Mouse (Mus musculus) heart, adult 9 months (tissue): ENCODE measurements around the gene Vmn2r106.

ENCODE experiments used
- DNase-seq, 2 experiments: peaks; one replicate each; pipeline ENCODE4 v3.0.0; 2022; ENCODE audit warnings: low spot score in 2 of 2

Vmn2r106 gene

DNA sequence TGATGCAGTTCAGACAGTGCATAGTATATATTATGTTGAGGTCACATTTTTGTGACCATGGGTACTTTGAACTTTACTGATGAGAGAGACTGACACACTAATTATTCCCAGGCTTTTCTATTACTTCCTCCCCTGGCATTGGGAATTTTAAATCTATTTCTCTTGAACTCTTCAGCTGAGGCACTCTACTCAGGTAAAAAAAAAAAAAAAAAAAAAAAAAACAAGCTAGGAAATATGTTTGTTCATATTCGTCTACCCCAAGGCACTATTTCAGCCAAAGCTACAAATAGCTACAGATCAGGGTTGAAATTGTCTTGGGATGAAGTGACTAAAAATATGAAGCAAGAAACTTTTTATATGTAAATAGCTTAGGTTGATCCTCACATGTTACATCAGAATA lies at the start of gene Vmn2r106:
TSS of gene Vmn2r106 (minus strand) at position 101 of the 400 bp plus-strand sequence.
- DNase-seq = no peak

DNA sequence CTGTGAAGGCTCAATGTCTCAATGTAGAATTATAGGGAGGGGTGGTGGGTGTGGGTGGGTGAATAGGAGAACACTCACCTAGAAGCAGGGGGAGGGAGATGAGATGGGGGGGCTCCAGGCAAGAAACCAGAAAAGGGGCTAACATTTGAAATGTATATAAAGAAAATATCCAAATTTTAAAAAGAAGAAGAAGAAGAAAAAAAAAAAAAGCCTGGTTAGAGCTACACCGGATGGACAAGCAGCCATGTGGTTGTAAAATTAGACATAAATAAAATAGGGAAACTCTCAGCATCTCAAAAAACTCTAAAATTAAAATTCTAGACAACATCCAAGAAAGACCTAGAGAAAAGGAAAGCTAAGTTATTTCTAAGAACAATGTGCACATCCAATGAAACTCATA lies 20.4 kb upstream of the Vmn2r106 start:
- DNase-seq = no peak

DNA sequence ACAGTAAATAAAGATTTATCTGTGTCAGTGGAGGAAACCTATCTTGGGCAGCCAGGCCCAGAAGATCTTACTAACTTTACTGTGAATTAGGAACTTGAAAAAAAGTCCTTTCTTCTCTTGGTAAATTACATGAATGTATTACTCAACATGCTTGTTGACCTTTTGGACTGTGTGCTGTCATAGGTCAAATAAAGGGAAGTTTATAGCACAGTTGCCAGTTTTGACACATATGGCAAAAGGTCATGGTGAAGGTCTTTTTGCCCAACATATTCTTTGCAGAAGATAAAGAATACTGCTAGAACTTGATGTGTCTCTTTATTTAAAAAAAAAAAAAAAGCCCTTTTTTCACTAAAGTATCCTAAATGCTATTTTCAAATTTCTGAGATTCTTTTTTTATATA lies 1.6 kb upstream of the Vmn2r106 start:
- no peak for DNase-seq

DNA sequence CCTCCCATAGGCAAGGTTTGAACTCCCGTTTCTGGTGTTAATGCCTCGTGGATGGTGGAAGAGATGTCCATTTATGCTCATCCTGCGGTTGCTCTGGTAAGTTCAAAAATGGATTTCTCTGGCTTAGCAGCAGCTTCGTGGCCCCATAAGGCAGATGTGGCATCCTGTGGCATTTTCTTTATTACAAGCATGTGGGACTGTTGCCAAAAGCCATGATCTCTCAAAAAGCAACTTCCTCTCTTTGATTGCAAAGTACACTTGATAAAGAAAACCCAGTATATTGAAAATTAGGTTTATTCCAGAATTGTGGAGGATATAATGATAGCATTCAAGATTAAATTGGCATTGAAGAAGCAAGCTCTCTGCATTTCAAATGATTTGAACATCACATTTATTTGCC lies 29.8 kb downstream of the Vmn2r106 start:
- DNase-seq = no peak

GRCm38 (mm10) chr17:20234952-20235351 lies 50.4 kb downstream of the Vmn2r106 start, which contains the start of gene Vmn2r105:
Gene Vmn2r105, minus strand, starts transcription at chr17:20235052.
- no peak for DNase-seq
